Mouse (Mus musculus) adrenal gland, adult 2 months (tissue): Measurements from ENCODE around the gene Gm11009. TPM values are rescaled to one million over a fixed set of nuclear protein-coding genes. Genes with fewer than 3 reads are reported as not detected.
"Not testable (repeated sequence)": the region's sequence is repeated elsewhere in the genome, so short reads cannot be mapped to it uniquely, and the experiment has no call there.

Experiments used
- DNase-seq: peaks from one replicate; pipeline ENCODE4 v3.0.0; 2021
- long read RNA-seq: library from polyadenylated mRNA; stranded (forward); transcript quantifications from one replicate; pipeline ENCODE4 v2.0.0, GENCODE M21; 2021
- polyA plus RNA-seq: library from polyadenylated mRNA; depleted of rRNA; stranded (reverse); fragments of >200 nt; gene quantifications from 2 replicates; pipeline ENCODE4 v1.2.3, GENCODE M21; 2012; rRNA removed
- total RNA-seq, 2 experiments: library from RNA; stranded (reverse); gene quantifications; 2 replicates each; pipeline ENCODE4 v1.2.3; 2021

Gm11009 gene
- total RNA-seq (not detected), polyA plus RNA-seq (not detected in 2 replicates)
- long read RNA-seq = 0 reads

- not testable (repeated sequence) for DNase-seq
These were observed at the start of gene Gm11009 for GRCm38 (mm10) chr2:176319394-176319793. Gm11009 (minus strand) TSS chr2:176319494.

Other genes with a start within 250 kb of the Gm11009 start
- 1 to 10 TPM; 9.1 to 9.6 TPM for gene Gm2004, start 169.7 kb downstream of the Gm11009 start, total RNA-seq
- not detected in 2 replicates for gene Gm2004, start 169.7 kb downstream of the Gm11009 start, polyA plus RNA-seq
- gene 2210418O10Rik, start 92.9 kb downstream of the Gm11009 start, total RNA-seq = 1 to 10 TPM; 4.5 to 6.8 TPM
- gene 2210418O10Rik, start 92.9 kb downstream of the Gm11009 start, polyA plus RNA-seq = 0.07 TPM in 2 replicates
- 10 to 100 TPM in 1 of 2 experiments, 1 to 10 TPM in 1; 6.9 to 13.6 TPM for gene Gm14435, start 104.1 kb upstream of the Gm11009 start, total RNA-seq
- 0.39 TPM in 1 of 2 replicates, not detected in the other for gene Gm14435, start 104.1 kb upstream of the Gm11009 start, polyA plus RNA-seq
- not detected for gene Gm14434, start 167.3 kb upstream of the Gm11009 start, total RNA-seq
- gene Gm14434, start 167.3 kb upstream of the Gm11009 start, polyA plus RNA-seq = 1.2 and 1.4 TPM in 2 replicates
- gene Zfp967, start 201.6 kb upstream of the Gm11009 start, total RNA-seq = not detected
- gene Zfp967, start 201.6 kb upstream of the Gm11009 start, polyA plus RNA-seq = not detected in 2 replicates